Mouse (Mus musculus) c-Kit-positive CD71-positive TER-119-positive erythroid progenitor cells, embryonic 14.5 days (primary cell): ENCODE measurements around the gene Gpc6.

ENCODE experiments used
- DNase-seq: peaks from one replicate; pipeline ENCODE4 v3.0.0-alpha.2; 2013; ENCODE audit warnings: low spot score

Gene Gpc6

GRCm38 (mm10) chr14:117879313-117879712 lies 954.2 kb downstream of the Gpc6 start:
- DNase-seq = no peak

GRCm38 (mm10) chr14:117881112-117881511 lies 956.0 kb downstream of the Gpc6 start:
- no peak for DNase-seq

DNA sequence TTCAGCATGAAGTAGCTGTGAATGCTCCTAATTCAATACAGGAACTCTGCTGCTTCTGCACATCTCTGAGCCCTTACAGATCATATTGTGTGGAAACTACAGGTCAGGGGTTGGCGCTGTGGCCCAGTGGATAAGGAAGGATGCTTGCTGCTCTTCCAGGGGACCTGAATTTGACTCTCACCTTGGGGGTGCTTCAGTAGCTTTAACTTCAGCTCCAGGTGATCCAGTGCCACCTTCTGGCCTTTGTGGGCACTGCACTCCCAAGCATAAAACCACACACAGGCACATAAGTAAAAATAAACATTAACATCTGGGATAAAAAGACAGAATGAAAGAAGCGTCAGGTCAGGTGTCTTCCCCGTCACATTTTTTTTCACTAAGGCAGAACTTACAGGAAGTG lies 957.1 kb downstream of the Gpc6 start:
- DNase-seq = peak; percentile 2

DNA sequence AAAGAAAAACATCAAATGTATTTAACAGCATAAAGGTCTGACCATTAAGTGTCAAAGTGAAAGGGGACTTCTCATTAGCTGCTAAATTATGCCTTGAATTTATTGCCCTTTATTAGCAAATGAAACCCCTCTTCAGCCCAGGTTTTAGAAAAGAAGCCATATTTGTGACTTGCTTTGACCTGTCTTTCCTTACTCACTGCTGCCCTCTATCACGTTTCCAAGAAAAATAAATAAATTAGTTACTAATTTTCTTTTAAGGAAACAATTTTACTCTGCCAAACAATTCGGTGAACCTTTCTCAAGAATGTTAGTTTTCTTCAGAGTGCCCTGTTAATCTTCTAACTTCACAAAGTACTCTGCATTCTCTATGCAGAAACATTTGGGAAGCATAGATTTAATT lies 964.5 kb downstream of the Gpc6 start:
- DNase-seq = no peak

DNA sequence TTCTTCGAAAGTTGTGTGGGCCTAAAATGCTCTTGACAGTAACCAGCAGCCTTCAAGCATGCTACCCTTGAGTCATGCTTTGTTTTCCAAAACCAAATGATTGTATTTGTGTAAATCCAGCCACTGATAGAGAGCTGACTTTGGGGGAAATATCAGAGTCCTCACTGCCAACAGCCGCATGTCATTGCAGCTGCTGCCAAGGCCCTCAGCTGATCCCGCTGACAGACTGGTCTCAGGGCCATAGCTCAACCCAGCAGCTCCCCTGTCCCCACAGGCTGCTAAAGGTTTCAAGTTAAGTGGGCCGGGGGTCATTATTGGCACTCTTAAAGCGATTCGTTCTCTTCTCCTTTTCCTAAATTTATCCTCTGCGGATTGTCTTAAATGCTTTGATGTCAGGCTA lies 966.3 kb downstream of the Gpc6 start:
- no peak for DNase-seq

- DNase-seq = no peak
Measured at GRCm38 (mm10) chr14:117892026-117892425, 966.9 kb downstream of the Gpc6 start.

DNA sequence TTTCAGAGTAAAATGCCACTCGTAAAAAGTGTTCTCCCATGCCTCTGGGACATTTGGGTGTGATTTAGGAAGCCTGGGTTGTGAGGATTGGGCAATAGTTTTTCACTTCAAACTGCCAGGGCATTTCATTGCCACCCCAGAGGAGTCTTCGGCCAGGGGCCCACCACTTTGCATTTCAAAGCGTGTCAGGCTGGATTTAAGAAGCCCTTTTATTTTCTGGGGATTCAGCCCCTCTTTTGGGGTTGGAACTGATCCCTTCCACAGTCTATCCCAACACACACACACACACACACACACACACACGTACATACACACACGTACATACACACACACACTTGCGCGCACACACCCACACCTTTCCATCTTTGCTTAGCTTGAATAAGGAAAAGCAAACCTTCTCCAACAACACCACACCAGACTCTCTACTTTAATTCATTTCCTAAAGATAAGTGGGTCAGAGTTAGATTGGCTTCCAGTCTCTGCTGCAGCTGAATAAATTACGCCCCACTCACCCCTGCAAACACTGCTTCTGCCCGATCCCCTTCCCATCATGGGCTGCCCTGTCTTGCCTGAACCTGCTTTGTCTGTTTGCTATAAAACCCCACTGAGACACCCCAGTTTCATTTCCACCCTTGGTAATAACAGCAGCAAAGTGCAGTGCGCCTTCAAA lies 969.9 kb downstream of the Gpc6 start:
- DNase-seq = no peak

GRCm38 (mm10) chr14:117895539-117895912 lies 970.4 kb downstream of the Gpc6 start:
- DNase-seq = no peak

- no peak for DNase-seq
Measured at GRCm38 (mm10) chr14:117904300-117904699, 979.2 kb downstream of the Gpc6 start.

DNA sequence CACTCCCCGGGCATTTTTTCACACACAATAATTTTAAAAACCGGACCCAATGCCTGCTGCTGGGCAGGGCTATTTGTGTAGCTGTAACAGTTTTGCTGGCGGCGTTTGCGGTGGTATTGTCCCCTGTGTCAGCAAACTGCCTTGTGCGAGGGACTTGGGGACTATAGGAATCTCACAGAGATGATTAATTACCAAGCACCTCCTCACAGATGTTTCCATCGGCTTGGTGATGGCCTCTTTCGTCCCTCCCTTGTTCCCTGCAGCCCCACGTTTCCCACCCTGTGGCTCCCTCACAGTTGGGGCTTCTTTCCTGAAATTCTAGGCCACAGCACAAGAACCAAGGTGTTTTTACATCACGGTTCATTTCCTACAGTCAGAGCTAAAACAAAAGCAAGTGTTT lies 980.6 kb downstream of the Gpc6 start:
- DNase-seq = no peak

- DNase-seq = no peak
Measured at GRCm38 (mm10) chr14:117906361-117906760, 981.2 kb downstream of the Gpc6 start.

- DNase-seq = no peak
Measured at GRCm38 (mm10) chr14:117908231-117908920, 983.3 kb downstream of the Gpc6 start.

DNA sequence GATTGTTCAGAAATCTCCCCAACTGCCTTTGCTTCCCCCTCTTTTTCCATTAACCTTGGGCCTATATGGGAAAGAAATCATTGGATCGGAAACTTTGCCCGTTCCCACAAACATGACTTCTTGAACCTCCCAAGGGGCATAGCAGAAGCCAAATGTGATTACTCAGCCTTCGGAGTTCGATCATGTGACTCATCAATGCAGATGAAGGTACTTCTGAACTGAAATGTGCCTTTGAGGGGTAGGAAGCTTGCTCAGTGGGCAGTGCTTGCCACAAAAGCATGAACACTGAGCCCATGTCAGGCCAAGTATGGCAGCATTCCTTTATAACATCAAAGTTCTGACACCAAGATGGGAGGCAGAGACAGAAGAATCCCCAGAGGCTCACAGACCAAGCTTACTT lies 983.9 kb downstream of the Gpc6 start:
- no peak for DNase-seq

GRCm38 (mm10) chr14:117910323-117910722 lies 985.2 kb downstream of the Gpc6 start:
- no peak for DNase-seq

- DNase-seq = no peak
Measured at GRCm38 (mm10) chr14:117912624-117913270, 987.6 kb downstream of the Gpc6 start.

GRCm38 (mm10) chr14:117916577-117916976 lies 991.5 kb downstream of the Gpc6 start:
- no peak for DNase-seq

DNA sequence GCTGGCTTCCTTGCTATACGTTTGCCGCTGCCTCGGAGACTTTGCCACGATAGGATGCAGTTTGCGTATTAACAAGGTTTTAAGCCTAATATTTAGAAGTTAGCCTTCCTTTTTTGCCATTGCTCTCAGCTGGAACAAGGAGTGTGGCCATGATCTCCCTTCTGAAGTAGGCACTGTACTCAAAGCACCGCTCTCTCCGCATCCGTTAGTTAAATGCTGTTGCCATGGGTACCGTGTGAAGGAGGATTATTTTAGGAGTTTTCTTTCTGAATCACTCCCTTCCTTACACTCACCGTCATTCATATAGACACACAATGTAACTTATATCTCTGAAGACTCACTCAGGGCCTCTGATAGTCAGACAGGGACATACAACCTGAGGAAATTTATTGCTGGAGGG lies 993.6 kb downstream of the Gpc6 start:
- no peak for DNase-seq

DNA sequence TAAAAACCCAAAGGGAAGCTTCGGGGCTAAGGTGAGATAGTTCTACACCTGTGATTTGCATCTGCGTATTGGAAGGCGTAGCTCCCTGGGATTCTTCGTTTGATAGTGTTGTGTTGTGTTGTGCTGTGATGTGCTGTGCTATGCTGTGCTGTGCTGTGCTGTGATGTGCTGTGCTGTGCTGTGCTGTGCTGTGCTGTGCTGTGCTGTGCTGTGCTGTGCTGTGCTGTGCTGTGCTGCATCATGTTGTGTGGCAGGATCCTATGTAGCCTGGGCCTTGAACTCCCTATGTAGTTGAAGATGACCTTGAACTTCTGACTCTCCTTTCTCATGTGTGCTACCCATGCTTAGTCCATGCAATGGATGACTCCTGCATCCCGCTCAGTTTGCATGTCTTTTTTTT lies 994.5 kb downstream of the Gpc6 start:
- no peak for DNase-seq

GRCm38 (mm10) chr14:117921393-117922014 lies 996.4 kb downstream of the Gpc6 start:
- DNase-seq = no peak

- no peak for DNase-seq
Measured at GRCm38 (mm10) chr14:117923667-117924066, 998.6 kb downstream of the Gpc6 start.

- no peak for DNase-seq
Measured at GRCm38 (mm10) chr14:117930105-117930847, 1005.2 kb downstream of the Gpc6 start.
